Mouse (Mus musculus) midbrain, embryonic 10.5 days (tissue): ENCODE measurements around the gene Actl6b. TPM values are rescaled to one million over a fixed set of nuclear protein-coding genes. Genes with fewer than 3 reads are reported as not detected.

Experiments
- DNase-seq: peaks from one replicate; pipeline ENCODE4 v3.0.0-alpha.2; 2017; ENCODE audit warnings: low spot score
- H3K27ac ChIP-seq: fragments of 300-500 bp; sonication (generic); replicated peaks from 2 replicates; pipeline ENCODE4 v1.5.1; 2016; ENCODE audit warnings: mild to moderate bottlenecking
- H3K27me3 ChIP-seq: fragments of 300-500 bp; sonication (generic); 2 replicates; pipeline ENCODE4 v1.6.1; 2016; ENCODE audit warnings: low read depth, mild to moderate bottlenecking; ENCODE audit not compliant: poor library complexity, severe bottlenecking
- H3K36me3 ChIP-seq: fragments of 300-500 bp; sonication (generic); 2 replicates; pipeline ENCODE4 v1.6.1; 2016; ENCODE audit warnings: mild to moderate bottlenecking, moderate library complexity
- H3K4me1 ChIP-seq: fragments of 300-500 bp; sonication (generic); 2 replicates; pipeline ENCODE4 v1.6.1; 2016
- H3K4me3 ChIP-seq: fragments of 300-500 bp; sonication (generic); 2 replicates; pipeline ENCODE4 v1.5.1; 2016; ENCODE audit warnings: mild to moderate bottlenecking, moderate library complexity
- H3K9me3 ChIP-seq: fragments of 300-500 bp; sonication (generic); replicated peaks from 2 replicates; pipeline ENCODE4 v1.6.1; 2016; ENCODE audit warnings: mild to moderate bottlenecking
- WGBS: fragments of 180-500 bp; shearing (Covaris S2); methylation state at CpG from one replicate; pipeline ENCODE4 v1.1.7; 2016; 5-methylcytosine and 5-hydroxymethylcytosine counted together
- polyA plus RNA-seq: library from polyadenylated mRNA; unstranded; fragments of >200 nt; fragmentation: Nextera tagmentation; extraction: Ambion mirVana; gene quantifications from 2 replicates; pipeline ENCODE4 v1.2.1, GENCODE M21; 2016

Actl6b gene
- polyA plus RNA-seq, 1 experiment from 2014 or later = 9.4 TPM

- peaks cover 18% of the 10 kb centered on the region for H3K4me1 ChIP-seq
- H3K9me3 ChIP-seq = no peaks in the 10 kb centered on the region
- H3K36me3 ChIP-seq = no peaks in the 10 kb centered on the region
- H3K4me3 ChIP-seq = peak overlapping the region; percentile 49
- peak overlapping the region; percentile 60; the same call in 1 of the 2 replicates for H3K27ac ChIP-seq
- peak; percentile 51 for DNase-seq
- H3K27me3 ChIP-seq = peaks cover 26% of the 10 kb centered on the region
- WGBS = 7% methylated on average over 27 of the region's 27 CpGs
Observed at GRCm38 (mm10) chr5:137574470-137574901, 21.2 kb downstream of the Actl6b start.

GRCm38 (mm10) chr5:137580246-137580645 lies 26.9 kb downstream of the Actl6b start:
- H3K9me3 ChIP-seq = no peaks in the 10 kb centered on the region
- no peak overlapping the region for H3K4me3 ChIP-seq
- peaks cover 42% of the 10 kb centered on the region for H3K27me3 ChIP-seq
- DNase-seq = no peak
- no peaks in the 10 kb centered on the region for H3K36me3 ChIP-seq
- peaks cover 19% of the 10 kb centered on the region for H3K4me1 ChIP-seq
- no peak overlapping the region for H3K27ac ChIP-seq
- WGBS = 81% methylated on average over 6 of the region's 6 CpGs

GRCm38 (mm10) chr5:137582702-137583101 lies 29.4 kb downstream of the Actl6b start:
- no peak overlapping the region for H3K27ac ChIP-seq
- no peak overlapping the region for H3K4me3 ChIP-seq
- peaks cover 37% of the 10 kb centered on the region for H3K27me3 ChIP-seq
- peaks cover 19% of the 10 kb centered on the region for H3K4me1 ChIP-seq
- H3K36me3 ChIP-seq = no peaks in the 10 kb centered on the region
- 45% methylated on average over 8 of the region's 8 CpGs for WGBS
- H3K9me3 ChIP-seq = no peaks in the 10 kb centered on the region; the same call in 1 of the 2 replicates
- no peak for DNase-seq

GRCm38 (mm10) chr5:137583670-137584169 lies 30.4 kb downstream of the Actl6b start:
- peak overlapping the region; percentile 51 for H3K4me3 ChIP-seq
- WGBS = 16% methylated on average over 27 of the region's 27 CpGs
- peaks cover 35% of the 10 kb centered on the region for H3K27me3 ChIP-seq
- no peaks in the 10 kb centered on the region for H3K36me3 ChIP-seq
- H3K27ac ChIP-seq = peak overlapping the region; percentile 61
- peak; percentile 69 for DNase-seq
- no peaks in the 10 kb centered on the region; the same call in 1 of the 2 replicates for H3K9me3 ChIP-seq
- H3K4me1 ChIP-seq = peaks cover 19% of the 10 kb centered on the region

- Histone ChIP-seq H3K27me3 (peaks cover 35% of the 10 kb centered on the region), H3K4me1 (peaks cover 19% of the 10 kb centered on the region), H3K9me3 (no peaks in the 10 kb centered on the region; the same call in 1 of the 2 replicates), H3K4me3 (no peak overlapping the region), H3K27ac (no peak overlapping the region), H3K36me3 (no peaks in the 10 kb centered on the region)
- DNase-seq = peak; percentile 47
- 39% methylated on average over 8 of the region's 8 CpGs for WGBS
Observed at GRCm38 (mm10) chr5:137584976-137585375, 31.7 kb downstream of the Actl6b start.

- DNase-seq = no peak
- 83% methylated on average over 5 of the region's 5 CpGs for WGBS
- Histone ChIP-seq H3K9me3 (no peaks in the 10 kb centered on the region; the same call in 1 of the 2 replicates), H3K27ac (no peak overlapping the region), H3K27me3 (no peaks in the 10 kb centered on the region), H3K4me1 (no peaks in the 10 kb centered on the region; the same call in 1 of the 2 replicates), H3K36me3 (no peaks in the 10 kb centered on the region), H3K4me3 (no peak overlapping the region)
Observed at GRCm38 (mm10) chr5:137590507-137590906, 37.2 kb downstream of the Actl6b start.

- WGBS = 80% methylated on average over 7 of the region's 7 CpGs
- Histone ChIP-seq H3K27me3 (no peaks in the 10 kb centered on the region), H3K9me3 (no peaks in the 10 kb centered on the region; the same call in 1 of the 2 replicates), H3K36me3 (peaks cover 18% of the 10 kb centered on the region), H3K4me3 (no peak overlapping the region), H3K27ac (no peak overlapping the region), H3K4me1 (peaks cover 22% of the 10 kb centered on the region)
- DNase-seq = no peak
Observed at GRCm38 (mm10) chr5:137595921-137596320, 42.6 kb downstream of the Actl6b start.

GRCm38 (mm10) chr5:137596601-137597261 lies 43.4 kb downstream of the Actl6b start:
- peak overlapping the region; percentile 44 for H3K4me3 ChIP-seq
- peak overlapping the region; percentile 72 for H3K27ac ChIP-seq
- DNase-seq = no peak
- peaks cover 26% of the 10 kb centered on the region for H3K4me1 ChIP-seq
- WGBS = 26% methylated on average over 29 of the region's 30 CpGs
- H3K36me3 ChIP-seq = peaks cover 18% of the 10 kb centered on the region
- H3K9me3 ChIP-seq = no peaks in the 10 kb centered on the region; the same call in 1 of the 2 replicates
- H3K27me3 ChIP-seq = no peaks in the 10 kb centered on the region

- no peaks in the 10 kb centered on the region for H3K27me3 ChIP-seq
- DNase-seq = no peak
- H3K4me3 ChIP-seq = no peak overlapping the region
- no peak overlapping the region for H3K27ac ChIP-seq
- H3K36me3 ChIP-seq = peaks cover 18% of the 10 kb centered on the region
- WGBS = 96% methylated on average over 6 of the region's 6 CpGs
- H3K9me3 ChIP-seq = no peaks in the 10 kb centered on the region; the same call in 1 of the 2 replicates
- H3K4me1 ChIP-seq = peaks cover 35% of the 10 kb centered on the region
Observed at GRCm38 (mm10) chr5:137597625-137598024, 44.3 kb downstream of the Actl6b start.

GRCm38 (mm10) chr5:137598100-137598826 lies 44.9 kb downstream of the Actl6b start:
- H3K27me3 ChIP-seq = no peaks in the 10 kb centered on the region
- H3K27ac ChIP-seq = no peak overlapping the region
- no peak for DNase-seq
- no peak overlapping the region for H3K4me3 ChIP-seq
- 86% methylated on average over 2 of the region's 2 CpGs for WGBS
- no peaks in the 10 kb centered on the region; the same call in 1 of the 2 replicates for H3K9me3 ChIP-seq
- peaks cover 18% of the 10 kb centered on the region for H3K36me3 ChIP-seq
- peaks cover 41% of the 10 kb centered on the region for H3K4me1 ChIP-seq

GRCm38 (mm10) chr5:137599600-137599999 lies 46.3 kb downstream of the Actl6b start:
- Histone ChIP-seq H3K27ac (peak overlapping the region; percentile 97), H3K27me3 (no peaks in the 10 kb centered on the region), H3K4me3 (peak overlapping the region; percentile 67), H3K9me3 (no peaks in the 10 kb centered on the region; the same call in 1 of the 2 replicates), H3K36me3 (peaks cover 18% of the 10 kb centered on the region), H3K4me1 (peaks cover 49% of the 10 kb centered on the region)
- no peak for DNase-seq
- WGBS = 70% methylated on average over 9 of the region's 9 CpGs

GRCm38 (mm10) chr5:137600281-137600618 lies 46.9 kb downstream of the Actl6b start:
- Histone ChIP-seq H3K27me3 (no peaks in the 10 kb centered on the region), H3K9me3 (no peaks in the 10 kb centered on the region; the same call in 1 of the 2 replicates), H3K36me3 (peaks cover 18% of the 10 kb centered on the region), H3K4me3 (peak overlapping the region; percentile 67), H3K4me1 (peaks cover 50% of the 10 kb centered on the region), H3K27ac (peak overlapping the region; percentile 97)
- no peak for DNase-seq
- WGBS = 2% methylated on average over 19 of the region's 19 CpGs
